Mouse (Mus musculus) kidney, postnatal 25 days (tissue): ENCODE measurements around the gene Pkn3.

ENCODE experiments used
- DNase-seq, 2 experiments: peaks; one replicate each; pipeline ENCODE4 v3.0.0; 2021; ENCODE audit warnings: mixed read lengths in 2 of 2

Pkn3 gene

GRCm38 (mm10) chr2:30063791-30064190, 13.7 kb upstream of the Pkn3 start:
- no peak for DNase-seq

- DNase-seq, result no peak
Observed at GRCm38 (mm10) chr2:30064298-30064697, 13.2 kb upstream of the Pkn3 start.

GRCm38 (mm10) chr2:30066046-30066901, 11.2 kb upstream of the Pkn3 start:
- DNase-seq, result peak; percentile 96 to 99

- DNase-seq, result peak; percentile 30 to 71
Observed at GRCm38 (mm10) chr2:30067031-30067888, 10.2 kb upstream of the Pkn3 start.

GRCm38 (mm10) chr2:30067962-30068361, 9.5 kb upstream of the Pkn3 start:
- DNase-seq, result no peak

- DNase-seq, result no peak
Observed at GRCm38 (mm10) chr2:30072875-30073274, 4.6 kb upstream of the Pkn3 start.

- DNase-seq, result no peak
Observed at GRCm38 (mm10) chr2:30073285-30073684, 4.2 kb upstream of the Pkn3 start.

GRCm38 (mm10) chr2:30075625-30076024, 1.9 kb upstream of the Pkn3 start:
- no peak for DNase-seq

- no peak for DNase-seq
Observed at GRCm38 (mm10) chr2:30076439-30076838, 1.0 kb upstream of the Pkn3 start.

- DNase-seq, result no peak
Observed at GRCm38 (mm10) chr2:30076959-30077358, 525 bp upstream of the Pkn3 start.

- DNase-seq, result peak; percentile 20 to 73
Observed at GRCm38 (mm10) chr2:30078349-30078712, 847 bp downstream of the Pkn3 start.

GRCm38 (mm10) chr2:30078760-30079159, 1.3 kb downstream of the Pkn3 start:
- DNase-seq, result no peak

- no peak for DNase-seq
Observed at GRCm38 (mm10) chr2:30080181-30080800, 2.8 kb downstream of the Pkn3 start.

GRCm38 (mm10) chr2:30084113-30084512, 6.6 kb downstream of the Pkn3 start:
- DNase-seq, result no peak

GRCm38 (mm10) chr2:30084632-30085031, 7.1 kb downstream of the Pkn3 start:
- DNase-seq, result no peak

- DNase-seq, result no peak
Observed at GRCm38 (mm10) chr2:30087310-30087709, 9.8 kb downstream of the Pkn3 start.

- DNase-seq, result no peak
Observed at GRCm38 (mm10) chr2:30091521-30091920, 14.0 kb downstream of the Pkn3 start.

GRCm38 (mm10) chr2:30092280-30092918, 14.9 kb downstream of the Pkn3 start:
- no peak for DNase-seq

- peak; percentile 96 to 99 for DNase-seq
Observed at GRCm38 (mm10) chr2:30093471-30094207, 16.2 kb downstream of the Pkn3 start, which contains the start of gene Zdhhc12. TSS of gene Zdhhc12 (minus strand) at chr2:30093648.

- no peak for DNase-seq
Observed at GRCm38 (mm10) chr2:30094208-30094588, 16.7 kb downstream of the Pkn3 start.

- DNase-seq, result peak; percentile 76 to 79
Observed at GRCm38 (mm10) chr2:30095882-30096527, 18.5 kb downstream of the Pkn3 start.
